Mouse (Mus musculus) c-Kit-negative CD71-positive TER-119-positive erythroid progenitor cells, embryonic 14.5 days (primary cell): ENCODE data around the gene Thg1l.
A peak's percentile ranks its signal among the peaks of the same experiment; 100 is the strongest.

ENCODE experiments used
- DNase-seq: peaks from one replicate; pipeline ENCODE4 v3.0.0-alpha.2; 2013; ENCODE audit warnings: low read depth, low spot score

Gene Thg1l

DNA sequence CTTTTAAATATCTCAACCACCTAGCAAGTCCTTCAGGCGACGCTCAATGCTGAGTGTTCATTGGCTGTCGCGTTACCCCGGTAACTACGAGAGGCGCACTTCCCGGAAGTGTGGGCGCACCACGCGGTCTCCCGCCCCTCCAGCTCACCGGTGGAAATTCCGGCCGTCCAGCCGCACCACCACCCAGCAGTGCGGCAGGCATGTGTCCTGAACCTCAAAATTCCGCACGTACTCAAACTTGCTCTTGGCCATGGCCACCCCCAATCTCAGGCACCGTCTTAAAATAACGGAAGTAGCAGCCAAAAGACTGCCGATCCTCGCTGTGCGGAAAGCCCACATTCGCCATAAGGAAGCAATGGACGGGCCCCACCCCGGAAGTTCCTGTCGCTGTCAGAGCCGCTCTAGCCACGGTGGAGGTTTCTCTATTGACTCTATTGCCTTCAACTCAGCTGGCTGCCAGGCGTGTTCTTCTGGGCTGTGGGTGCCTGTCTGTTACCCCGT is at the start of gene Thg1l:
Gene Thg1l, minus strand, starts transcription at position 368 of the 501 bp plus-strand sequence.
- peak; percentile 86 for DNase-seq

GRCm38 (mm10) chr11:45992087-45992486 is 36.8 kb upstream of the Thg1l start:
- DNase-seq: no peak

DNA sequence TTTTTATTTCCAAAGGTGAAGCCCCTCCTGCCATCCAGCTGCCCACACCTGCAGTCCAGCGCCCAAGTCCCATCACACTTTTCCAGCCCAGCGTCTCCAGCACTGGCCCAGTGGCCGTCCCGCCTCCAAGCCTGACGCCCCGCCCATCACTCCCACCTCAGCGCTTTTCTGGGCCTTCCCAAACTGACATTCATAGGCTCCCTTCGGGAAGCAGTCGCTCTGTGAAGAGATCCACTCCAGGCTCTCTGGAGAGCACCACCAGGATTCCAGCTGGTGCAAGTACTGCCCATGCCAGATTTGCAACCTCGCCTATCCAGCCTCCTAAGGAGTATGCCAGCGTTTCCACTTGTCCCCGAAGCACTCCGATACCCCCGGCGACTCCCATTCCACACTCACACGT is 36.3 kb upstream of the Thg1l start:
- no peak for DNase-seq

DNA sequence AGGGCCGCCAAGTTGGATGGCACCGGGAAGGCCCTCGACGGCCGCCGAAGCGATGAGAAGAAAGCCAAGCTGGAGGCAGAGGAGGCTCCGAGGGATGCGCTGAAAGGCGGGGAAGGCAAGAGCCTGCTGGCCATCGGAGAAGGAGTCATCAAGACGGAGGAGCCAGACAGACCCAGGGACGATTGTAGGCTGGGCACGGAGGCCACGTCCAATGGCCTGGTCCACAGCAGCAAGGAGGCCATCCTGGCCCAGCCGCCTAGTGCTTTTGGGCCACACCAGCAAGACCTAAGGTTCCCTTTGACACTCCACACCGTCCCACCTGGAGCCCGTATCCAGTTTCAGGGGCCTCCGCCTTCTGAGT is 25.6 kb upstream of the Thg1l start:
- no peak for DNase-seq

GRCm38 (mm10) chr11:45979946-45980892 is 24.9 kb upstream of the Thg1l start, which contains the start of gene Sox30:
Gene Sox30 (plus strand): TSS chr11:45980310.
- DNase-seq: no peak

DNA sequence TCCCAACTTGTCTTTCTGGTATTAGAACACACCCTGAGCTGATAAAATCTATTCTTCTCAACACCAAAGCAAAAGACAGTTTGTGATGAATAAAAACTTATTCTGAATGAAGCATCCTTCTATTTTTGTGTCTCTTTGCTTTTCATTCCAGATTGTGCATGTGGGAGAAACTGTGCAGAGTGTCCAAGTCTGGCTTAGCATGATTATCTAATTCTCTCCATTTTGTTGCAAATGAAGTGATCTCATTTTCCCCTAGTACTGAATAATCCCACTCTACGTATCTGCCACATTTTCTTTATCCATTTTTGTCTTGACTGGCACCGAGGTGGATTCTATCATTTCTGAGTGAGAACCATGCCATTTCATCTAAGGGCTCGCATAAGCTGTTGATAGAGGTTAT is 20.8 kb upstream of the Thg1l start:
- no peak for DNase-seq

DNA sequence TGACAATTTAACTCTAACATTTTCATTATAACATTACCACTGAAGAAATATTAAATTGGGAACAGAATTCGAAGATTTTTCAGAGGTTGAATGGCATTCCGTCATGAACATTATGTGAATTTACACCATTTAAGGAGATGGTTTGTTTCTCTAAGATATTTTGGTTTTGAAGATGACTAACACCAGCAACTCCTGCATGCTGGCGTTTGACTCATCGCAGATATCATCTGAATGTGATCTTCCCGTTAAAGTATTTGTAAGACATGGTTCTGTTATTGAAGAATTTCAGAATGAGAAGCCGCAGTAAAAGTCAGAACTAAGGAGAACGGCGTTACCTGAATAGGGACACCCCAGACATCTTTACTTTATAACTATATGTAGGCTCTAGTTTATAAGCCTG is 19.2 kb upstream of the Thg1l start:
- DNase-seq: no peak

DNA sequence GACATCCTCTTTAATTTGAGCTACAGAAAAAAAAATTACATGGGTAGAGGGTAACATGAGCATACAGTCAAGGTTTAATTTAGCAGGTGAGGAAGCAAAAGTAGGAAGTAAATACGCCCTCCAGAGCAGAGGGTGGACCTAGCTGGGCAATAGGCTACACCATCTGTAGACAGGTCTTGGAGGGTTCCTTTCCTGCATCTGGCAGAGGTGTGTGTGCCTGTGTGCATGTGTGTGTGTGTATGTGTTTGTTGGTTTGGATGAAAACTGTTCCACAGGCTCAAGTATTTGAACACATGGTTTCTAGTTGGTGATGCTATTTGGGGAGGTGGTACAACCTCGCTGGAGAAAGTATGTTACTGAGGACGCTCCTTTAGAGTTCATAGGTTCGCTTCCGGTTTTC is 18.3 kb upstream of the Thg1l start:
- no peak for DNase-seq

DNA sequence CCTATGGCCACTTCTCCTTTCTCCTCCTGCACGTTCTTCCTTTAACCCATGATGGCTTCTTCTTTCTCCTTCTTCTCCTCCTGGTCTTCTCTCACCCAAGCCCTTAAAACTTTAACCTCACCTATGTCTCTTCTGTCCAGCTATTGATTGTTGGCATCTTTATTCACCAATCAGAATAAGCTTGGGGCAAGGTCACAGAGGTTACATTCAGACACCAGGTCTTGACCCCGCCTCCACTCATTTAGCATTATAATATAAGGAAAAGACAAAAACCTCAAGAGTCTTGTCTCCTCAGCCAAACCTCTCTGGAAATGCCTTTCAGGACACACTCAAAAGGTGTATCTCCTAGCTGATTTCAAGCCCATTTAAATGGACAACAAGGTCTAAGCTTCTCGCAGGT is 13.2 kb upstream of the Thg1l start:
- DNase-seq: no peak

DNA sequence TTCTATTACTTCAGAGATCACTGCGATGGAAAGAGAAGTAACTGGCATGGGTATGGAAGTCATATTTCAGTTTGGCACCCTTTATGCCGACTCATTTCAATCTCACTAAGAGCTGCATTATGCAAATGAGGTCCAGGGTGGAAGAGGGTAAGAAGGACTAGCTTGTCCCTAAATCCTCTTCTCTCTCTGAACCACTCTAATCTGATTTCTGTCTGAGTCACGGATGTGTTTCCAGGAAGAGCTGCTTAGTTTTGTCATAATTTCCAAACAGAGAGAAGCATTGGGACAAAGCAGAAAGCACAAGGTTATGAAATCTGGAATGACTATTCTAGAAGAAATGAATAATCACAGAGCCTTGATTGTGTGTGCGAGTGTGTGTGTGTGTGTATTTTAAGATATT is 11.6 kb upstream of the Thg1l start:
- no peak for DNase-seq

DNA sequence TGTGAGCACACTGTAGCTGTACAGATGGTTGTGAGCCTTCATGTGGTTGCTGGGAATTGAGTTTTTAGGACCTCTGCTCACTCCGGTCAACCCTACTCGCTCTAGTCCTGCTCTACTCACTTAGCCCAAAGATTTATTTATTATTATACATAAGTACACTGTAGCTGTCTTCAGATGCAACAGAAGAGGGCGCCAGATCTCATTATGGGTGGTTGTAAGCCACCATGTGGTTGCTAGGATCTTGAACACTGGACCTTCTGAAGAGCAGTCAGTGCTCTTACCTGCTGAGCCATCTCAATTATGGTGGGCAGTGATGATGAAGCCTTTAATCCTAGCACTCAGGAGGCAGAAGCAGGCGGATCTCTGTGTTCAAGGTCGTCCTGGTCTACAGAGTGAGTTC is 4.7 kb upstream of the Thg1l start:
- DNase-seq: no peak

GRCm38 (mm10) chr11:45959598-45959997 is 4.3 kb upstream of the Thg1l start:
- no peak for DNase-seq

- DNase-seq: no peak
These were observed 7.8 kb downstream of the Thg1l start for GRCm38 (mm10) chr11:45947491-45947890.

DNA sequence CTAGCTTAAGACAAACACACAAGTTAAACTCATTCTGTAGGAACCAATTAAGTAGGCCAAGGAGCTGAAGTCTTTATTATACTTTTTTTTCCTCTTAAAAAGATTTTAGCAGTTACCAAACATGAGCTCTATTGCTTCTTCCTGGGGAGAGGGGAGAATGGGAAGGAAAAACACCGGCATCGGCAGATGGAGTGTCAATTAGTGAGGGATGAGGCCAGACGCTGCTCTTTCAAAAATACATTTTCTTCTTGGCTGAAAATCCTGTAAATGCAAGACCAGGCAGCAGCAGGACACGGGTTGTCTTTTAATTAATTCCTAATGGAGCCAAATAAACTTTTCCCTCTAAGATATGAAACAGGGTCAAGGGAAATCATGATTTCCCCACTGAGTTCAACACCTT is 8.5 kb downstream of the Thg1l start:
- DNase-seq: no peak

- peak; percentile 92 for DNase-seq
These were observed 10.6 kb downstream of the Thg1l start, which contains the start of gene Lsm11 for GRCm38 (mm10) chr11:45944643-45945156. Gene Lsm11 (minus strand): TSS chr11:45944935.

- DNase-seq: no peak
These were observed 11.2 kb downstream of the Thg1l start for GRCm38 (mm10) chr11:45943891-45944642.

DNA sequence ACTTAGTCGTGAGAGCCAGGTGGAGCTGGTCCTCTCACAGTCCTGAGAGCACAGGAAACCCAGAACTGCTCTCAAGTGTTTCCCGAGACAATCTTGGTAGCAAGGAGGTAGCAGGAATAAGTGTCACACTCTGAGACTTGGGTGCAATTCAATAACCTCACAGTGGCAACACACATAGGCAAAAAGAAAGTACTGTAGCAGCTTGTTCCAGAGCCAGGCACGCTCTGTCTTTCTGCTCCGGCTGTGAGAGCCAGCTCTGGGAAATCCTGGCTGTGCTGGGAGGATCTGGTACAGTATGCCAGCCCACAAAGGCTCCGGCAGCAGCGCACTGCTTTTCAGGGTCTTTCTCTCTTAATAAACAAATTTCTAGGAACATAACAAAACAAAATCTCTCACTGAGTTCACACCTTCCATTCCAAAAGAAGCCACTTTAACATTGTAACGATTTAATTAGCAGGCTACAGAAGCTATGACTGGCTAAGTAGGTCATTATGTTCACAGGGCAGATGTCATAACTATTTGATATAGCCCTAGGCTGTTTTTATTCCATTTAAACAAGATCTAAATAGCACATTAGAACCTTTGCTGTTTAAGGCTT is 12.1 kb downstream of the Thg1l start:
- DNase-seq: no peak

DNA sequence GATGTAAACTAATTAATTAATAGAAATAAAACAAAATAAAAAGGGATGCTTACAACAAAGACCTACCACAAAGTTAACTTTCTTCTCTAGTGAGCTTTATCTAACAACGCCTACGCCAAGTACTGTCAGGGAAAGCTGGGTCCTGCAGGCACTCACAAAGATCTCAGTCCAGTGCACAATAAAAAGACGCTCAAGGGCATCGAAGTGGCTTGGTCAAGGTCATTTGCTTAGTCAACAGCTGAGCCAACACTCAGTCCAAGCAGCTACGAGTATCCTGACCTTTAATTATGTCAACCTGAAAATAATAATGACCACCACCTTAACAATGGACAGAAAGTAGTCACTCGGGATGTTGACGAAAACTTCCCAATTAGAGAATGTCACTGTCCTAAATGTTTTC is 13.0 kb downstream of the Thg1l start:
- DNase-seq: no peak

DNA sequence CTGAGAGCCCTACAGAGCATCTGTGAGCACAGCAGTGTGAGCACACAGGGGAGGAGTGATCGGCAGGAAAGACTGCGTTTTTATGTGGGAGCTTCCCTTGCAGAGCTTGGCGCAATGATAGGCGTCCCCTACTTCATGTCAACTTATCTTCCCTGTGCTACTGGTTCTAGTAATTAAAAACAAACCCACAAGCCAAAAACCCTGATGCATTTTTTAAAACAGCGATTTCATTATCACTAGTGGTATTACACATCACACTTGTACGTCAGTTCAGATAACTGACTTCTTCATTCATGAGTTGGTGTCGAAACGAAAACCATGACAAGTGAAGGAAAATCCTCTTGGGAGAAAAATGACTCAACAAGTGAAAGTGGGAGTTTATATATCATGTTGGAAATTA is 16.4 kb downstream of the Thg1l start:
- no peak for DNase-seq

DNA sequence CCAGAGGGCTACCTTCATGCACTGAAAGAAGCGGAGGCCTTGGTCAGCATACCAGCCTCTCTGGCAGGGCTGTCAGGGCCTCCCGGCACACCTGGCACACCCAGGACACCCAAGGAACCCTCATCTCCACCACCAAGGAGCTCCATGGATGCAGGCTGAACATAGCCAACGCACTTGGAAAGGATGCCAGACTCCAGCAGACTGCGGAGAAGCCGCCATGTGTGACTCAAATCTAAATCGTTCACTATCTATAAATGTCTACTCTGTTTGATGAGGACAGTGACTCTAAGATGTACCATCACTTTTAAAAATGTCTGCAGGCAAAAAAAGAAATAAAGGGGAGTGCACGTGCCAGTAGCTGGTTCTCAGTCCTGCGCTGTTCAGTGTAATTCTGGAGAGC is 17.8 kb downstream of the Thg1l start:
- no peak for DNase-seq

- DNase-seq: no peak
These were observed 22.5 kb downstream of the Thg1l start for GRCm38 (mm10) chr11:45932771-45933170.

GRCm38 (mm10) chr11:45929541-45929940 is 25.8 kb downstream of the Thg1l start:
- no peak for DNase-seq
